Mouse (Mus musculus) neutrophil, adult 5-6 weeks (primary cell): ENCODE measurements around the gene Rhobtb1. TPM values are rescaled to one million over a fixed set of nuclear protein-coding genes. Genes with fewer than 3 reads are reported as not detected.

ENCODE experiments used
- ATAC-seq: fragments of 151-379, 151-347 bp; 2 replicates; pipeline ENCODE4 v1.8.0; 2017; ENCODE audit warnings: mild to moderate bottlenecking, moderate TSS enrichment; ENCODE audit not compliant: insufficient number of reproducible peaks, poor library complexity, low FRiP score, severe bottlenecking; ENCODE audit errors: extremely low read depth
- total RNA-seq: library from RNA; stranded (forward); fragments of 200-1000 nt; gene quantifications from 2 replicates; pipeline ENCODE4 v1.2.3, GENCODE M21; 2017

Gene Rhobtb1
- total RNA-seq, 1 experiment from 2014 or later, result 0.12 TPM

GRCm38 (mm10) chr10:69333212-69333611, 182.0 kb downstream of the Rhobtb1 start:
- ATAC-seq, result no peak

GRCm38 (mm10) chr10:69334271-69335194, 183.3 kb downstream of the Rhobtb1 start:
- no peak for ATAC-seq

- ATAC-seq, result no peak
Measured at GRCm38 (mm10) chr10:69335195-69335536, 183.9 kb downstream of the Rhobtb1 start.

GRCm38 (mm10) chr10:69335611-69336010, 184.4 kb downstream of the Rhobtb1 start:
- ATAC-seq, result no peak

GRCm38 (mm10) chr10:69336219-69336618, 185.0 kb downstream of the Rhobtb1 start:
- no peak for ATAC-seq

GRCm38 (mm10) chr10:69340001-69340400, 188.8 kb downstream of the Rhobtb1 start:
- ATAC-seq, result no peak

Other genes starting within 250 kb of the Rhobtb1 start
- gene A930033H14Rik, start 61.7 kb downstream of the Rhobtb1 start, total RNA-seq, result not detected in 2 replicates
- 0.23 and 0.86 TPM in 2 replicates for gene Cdk1, start 201.5 kb downstream of the Rhobtb1 start, total RNA-seq
- gene Ank3, start 247.3 kb downstream of the Rhobtb1 start, total RNA-seq, result 0.37 and 1.6 TPM in 2 replicates